Mouse (Mus musculus) left cerebral cortex, postnatal 36 days (tissue): ENCODE data around the gene Zfp334. TPM values are rescaled to one million over a fixed set of nuclear protein-coding genes. Genes with fewer than 3 reads are reported as not detected.

Experiments used
- DNase-seq, 2 experiments: peaks; one replicate each; pipeline ENCODE4 v3.0.0; 2021 to 2022; ENCODE audit warnings: low spot score in 2 of 2, mixed read lengths in 1 of 2
- intact Hi-C: fragments of 180-260 bp; cut with DNase I; formaldehyde crosslinking; loops from one replicate; pipeline ENCODE4 v1.15.1; 2025
- total RNA-seq, 2 experiments: library from RNA; stranded (reverse); gene quantifications; 2 replicates each; pipeline ENCODE4 v1.2.3; 2021

Zfp334 gene
- total RNA-seq, 2 experiments from 2014 or later, result 13.2 to 15.4 TPM

DNA sequence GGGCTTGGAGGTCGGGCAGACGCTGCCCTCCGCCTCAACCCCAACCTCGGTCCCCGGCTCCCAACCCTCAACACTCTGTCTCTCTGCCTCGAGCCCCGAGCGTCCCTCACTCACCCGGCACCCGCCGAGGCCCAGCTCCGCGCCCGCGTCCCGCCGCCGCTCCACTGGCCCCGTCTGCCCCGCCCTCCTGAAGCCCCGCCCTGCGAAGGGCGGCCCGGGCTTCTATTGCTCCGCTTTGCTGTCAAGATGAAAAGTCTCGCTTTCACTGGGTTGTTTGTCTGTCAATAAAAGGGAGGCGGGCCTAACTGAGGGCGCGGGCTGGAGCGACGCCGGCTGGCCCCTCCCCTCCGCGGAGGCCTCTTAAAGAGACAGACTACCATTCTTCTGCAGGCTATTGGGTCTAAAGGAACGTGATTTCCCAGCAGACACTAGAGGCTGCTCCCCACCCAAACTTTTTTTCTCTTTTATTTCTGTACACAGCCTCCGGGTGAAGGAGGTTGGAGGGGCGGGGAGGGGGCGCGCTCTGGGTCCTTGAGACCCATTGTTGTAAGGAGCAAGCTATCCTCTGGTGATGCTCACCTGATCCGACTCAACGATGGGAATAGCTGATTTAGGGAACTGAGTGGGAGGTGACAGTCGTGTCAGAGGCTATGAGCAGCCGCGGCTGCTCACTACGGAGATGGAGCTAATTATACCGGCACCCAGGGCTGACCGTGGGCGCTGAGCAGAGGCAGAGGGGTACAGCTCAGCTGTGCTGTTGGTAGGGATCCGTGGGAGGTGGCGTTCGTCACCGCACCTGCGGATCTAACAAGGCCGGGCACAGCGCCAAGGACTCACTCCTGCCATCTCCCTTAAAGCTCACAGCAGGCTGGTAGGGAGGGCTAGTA lies 61.5 kb downstream of the Zfp334 start, which contains the start of gene Elmo2:
Elmo2 (minus strand) TSS at position 176 of the 887 bp plus-strand sequence.
- intact Hi-C loops, result loop anchor here (2.0 kb wide), 1 partner anchor 38 kb away; no protein-coding TSS in a partner anchor
- DNase-seq, result peak; percentile 97 to 98

DNA sequence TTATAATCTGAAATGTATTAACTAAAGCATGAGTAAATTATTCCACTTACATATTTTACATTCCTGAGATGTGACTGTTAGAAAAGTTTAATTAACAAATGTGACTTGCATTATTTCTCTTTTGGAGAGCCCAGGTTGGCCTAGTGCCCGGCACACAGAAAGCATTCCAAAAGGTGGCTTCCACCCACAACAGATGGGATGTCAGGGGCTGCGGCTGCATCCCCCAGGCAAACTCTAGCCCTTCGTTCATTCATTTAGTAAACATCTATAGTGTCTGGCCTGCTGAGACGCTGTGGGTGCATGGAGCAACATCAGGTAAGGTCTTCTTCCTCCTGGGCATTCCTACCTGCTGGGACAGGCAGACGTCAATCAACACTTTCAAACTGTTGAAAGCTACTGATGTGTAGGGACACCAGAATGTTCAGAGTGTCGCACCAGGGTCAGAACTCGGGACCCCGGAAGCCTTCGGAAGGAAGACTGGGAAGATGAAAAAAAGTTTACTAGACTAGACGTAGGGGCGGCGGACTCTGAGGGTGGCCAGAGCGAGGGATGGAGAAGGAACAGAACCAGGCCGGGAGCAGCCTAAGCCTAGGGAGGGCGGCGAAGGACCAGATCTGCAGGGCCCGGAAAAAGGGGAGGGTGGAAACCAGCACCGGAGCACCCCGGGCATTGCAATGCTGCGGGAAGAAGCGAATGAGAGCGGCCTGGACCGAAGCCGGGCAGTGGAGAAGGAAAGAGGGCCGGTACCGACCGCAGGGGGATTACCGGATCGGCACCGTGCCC lies 62.3 kb downstream of the Zfp334 start:
- no peak for DNase-seq
- intact Hi-C loops, result loop anchor here (2.0 kb wide), 1 partner anchor 37 kb away; no protein-coding TSS in a partner anchor

Other genes with a start within 250 kb of the Zfp334 start
- 10 to 100 TPM; 50.3 to 58.7 TPM for gene Cdh22, start 153.4 kb downstream of the Zfp334 start, total RNA-seq
- 10 to 100 TPM; 52.9 to 56.8 TPM for gene Slc35c2, start 100.4 kb downstream of the Zfp334 start, total RNA-seq
- gene Elmo2, start 61.8 kb downstream of the Zfp334 start, total RNA-seq, result 100 to 1,000 TPM; 160 to 161 TPM
- not detected for gene Zfp663, start 19.5 kb downstream of the Zfp334 start, total RNA-seq
- not detected for gene Ocstamp, start 12.1 kb upstream of the Zfp334 start, total RNA-seq
- 10 to 100 TPM; 14.1 to 17.0 TPM for gene Slc13a3, start 85.0 kb upstream of the Zfp334 start, total RNA-seq
- gene Trp53rka, start 105.1 kb upstream of the Zfp334 start, total RNA-seq, result 10 to 100 TPM; 17.5 to 22.8 TPM
- gene Slc2a10, start 115.5 kb upstream of the Zfp334 start, total RNA-seq, result under 1 TPM; 0.54 to 0.88 TPM
- gene Eya2, start 206.8 kb upstream of the Zfp334 start, total RNA-seq, result 1 to 10 TPM; 1.7 to 3.9 TPM